Mouse (Mus musculus): ENCODE measurements around the gene Ap3b1.

GRCm38 (mm10) chr13:94358101-94358400 is 709 bp upstream of the Ap3b1 start:
- no peak for TF ChIP-seq EP300 (IDR thresholded peaks at IDR 0.05; ENCODE audit: insufficient read depth, low read depth, low read length)
- no peak for TF ChIP-seq POLR2A (IDR thresholded peaks at IDR 0.05; ENCODE audit: insufficient read depth, low read depth, low read length)
- no peak for TF ChIP-seq CTCF (IDR thresholded peaks at IDR 0.05)

Measured in heart, adult 2 months (tissue).